Mouse (Mus musculus): ENCODE measurements at regions not wholly inside any gene's neighbourhood (a gene's known extent, or its start where the extent isn't known, plus 50 kb on each side); places are given as distances from the start of the nearest gene placed in this dataset.

GRCm38 (mm10) chr6:70714239-70714638 is 77.8 kb downstream of the Rpia start:
- DNase-seq, result peak; percentile 56 to 79

- DNase-seq, result no peak
These were observed 78.4 kb downstream of the Rpia start for GRCm38 (mm10) chr6:70713665-70714064.

GRCm38 (mm10) chr6:70713118-70713517 is 78.9 kb downstream of the Rpia start:
- DNase-seq, result no peak

- peak; percentile 58 to 71 for DNase-seq
These were observed 82.5 kb downstream of the Rpia start for GRCm38 (mm10) chr6:70709338-70710055.

GRCm38 (mm10) chr6:70695596-70695995 is 96.4 kb downstream of the Rpia start:
- DNase-seq, result no peak

All from kidney, adult 8-10 months (tissue).